Mouse (Mus musculus): ENCODE results near the gene Sult1a1. TPM values are rescaled to one million over a fixed set of nuclear protein-coding genes. Genes with fewer than 3 reads are reported as not detected.

Gene Sult1a1
- total RNA-seq, 1 experiment from 2014 or later, result 1.2 TPM

DNA sequence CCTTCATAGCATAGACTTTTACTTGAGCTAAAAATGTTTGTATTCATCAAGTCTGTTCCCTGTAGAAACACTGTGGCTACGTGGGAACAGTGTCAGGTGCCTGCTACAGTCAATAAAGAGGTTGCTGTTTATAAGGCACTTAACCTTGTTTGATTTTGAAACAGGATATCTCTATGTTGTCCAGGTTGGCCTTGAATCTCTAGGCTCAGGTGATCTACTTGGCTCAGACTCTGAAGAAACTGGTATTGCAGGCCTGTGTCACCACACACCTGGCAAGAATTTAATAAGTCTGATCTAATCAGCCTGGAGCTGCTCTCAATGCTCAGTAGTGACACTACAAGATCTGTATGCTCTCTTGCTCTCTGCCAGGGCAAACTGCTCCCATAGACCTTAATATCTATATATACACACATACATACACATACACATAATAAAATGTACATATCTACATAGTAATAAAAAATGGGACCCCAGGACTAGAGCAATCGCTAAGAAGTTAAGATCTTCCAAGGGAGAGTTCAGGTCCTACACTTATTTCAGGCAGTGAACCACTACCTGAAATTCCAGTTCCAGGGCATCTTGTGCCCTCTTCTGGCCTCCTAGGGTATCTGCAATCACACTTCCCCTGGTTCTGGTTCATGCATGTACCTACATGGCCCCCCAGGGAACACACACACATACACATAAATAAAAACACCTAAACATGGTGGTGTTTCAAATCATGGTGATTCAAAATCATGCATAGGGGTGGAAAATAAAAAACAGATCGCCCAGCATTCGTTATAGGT, 39.3 kb downstream of the Sult1a1 start:
- ATAC-seq (replicated peaks; ENCODE audit: insufficient number of reproducible peaks, low FRiP score, low TSS enrichment, poor library complexity, severe bottlenecking), result peak; percentile 88

GRCm38 (mm10) chr7:126635375-126635774, 40.9 kb downstream of the Sult1a1 start:
- ATAC-seq (replicated peaks; ENCODE audit: insufficient number of reproducible peaks, low FRiP score, low TSS enrichment, poor library complexity, severe bottlenecking), result no peak

DNA sequence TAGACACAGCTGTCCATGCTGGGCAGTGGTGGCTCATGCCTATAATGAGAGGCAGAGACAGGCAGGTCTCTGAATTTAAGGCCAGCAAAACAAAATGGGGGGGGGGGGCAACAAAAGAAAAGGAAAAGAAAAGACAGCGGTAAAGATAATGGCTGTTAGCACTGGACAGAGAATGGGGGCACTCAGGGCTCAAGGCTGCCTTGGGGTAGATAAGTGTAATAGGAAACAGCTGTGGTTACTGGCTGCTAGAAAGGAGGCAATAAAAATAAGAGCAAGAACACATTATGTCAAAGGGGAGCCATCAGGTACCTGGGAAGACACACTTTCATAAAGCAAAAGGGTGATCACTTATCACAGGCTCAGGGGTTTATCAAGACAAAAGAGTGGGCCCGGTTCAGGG, 43.8 kb downstream of the Sult1a1 start:
- ATAC-seq (replicated peaks; ENCODE audit: insufficient number of reproducible peaks, low FRiP score, low TSS enrichment, poor library complexity, severe bottlenecking), result no peak

GRCm38 (mm10) chr7:126630824-126631518, 45.3 kb downstream of the Sult1a1 start, which contains the start of gene Nupr1:
TSS of gene Nupr1 (minus strand) at chr7:126630861.
- ATAC-seq (replicated peaks; ENCODE audit: insufficient number of reproducible peaks, low FRiP score, low TSS enrichment, poor library complexity, severe bottlenecking), result no peak

- peak; percentile 55; the same call in 1 of the 2 replicates for ATAC-seq (replicated peaks; ENCODE audit: insufficient number of reproducible peaks, low FRiP score, low TSS enrichment, poor library complexity, severe bottlenecking)
Measured at GRCm38 (mm10) chr7:126629915-126630314, 46.3 kb downstream of the Sult1a1 start.

DNA sequence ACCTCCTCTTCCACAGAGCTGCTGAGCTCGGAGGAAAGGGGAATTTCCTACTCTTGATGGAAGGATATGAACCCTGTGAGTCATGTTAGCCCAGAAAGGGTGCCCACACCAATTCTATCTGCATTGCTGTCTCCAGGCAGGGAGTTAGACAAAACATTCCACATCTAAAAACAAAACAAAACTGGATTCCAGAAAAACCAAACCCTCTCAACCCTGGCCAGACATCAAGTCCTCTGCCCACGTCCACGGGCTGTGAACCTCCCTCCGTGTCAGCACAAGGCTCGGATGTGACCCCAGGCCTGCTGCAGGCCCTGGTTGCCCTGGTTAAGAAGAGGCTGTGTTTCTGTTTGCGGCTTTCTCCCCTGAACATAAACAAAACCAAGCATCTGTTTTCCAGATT, 48.1 kb downstream of the Sult1a1 start:
- ATAC-seq (replicated peaks; ENCODE audit: insufficient number of reproducible peaks, low FRiP score, low TSS enrichment, poor library complexity, severe bottlenecking), result no peak

- ATAC-seq (replicated peaks; ENCODE audit: insufficient number of reproducible peaks, low FRiP score, low TSS enrichment, poor library complexity, severe bottlenecking), result peak; percentile 54; the same call in 1 of the 2 replicates
Measured at GRCm38 (mm10) chr7:126625807-126626600, 50.2 kb downstream of the Sult1a1 start.

DNA sequence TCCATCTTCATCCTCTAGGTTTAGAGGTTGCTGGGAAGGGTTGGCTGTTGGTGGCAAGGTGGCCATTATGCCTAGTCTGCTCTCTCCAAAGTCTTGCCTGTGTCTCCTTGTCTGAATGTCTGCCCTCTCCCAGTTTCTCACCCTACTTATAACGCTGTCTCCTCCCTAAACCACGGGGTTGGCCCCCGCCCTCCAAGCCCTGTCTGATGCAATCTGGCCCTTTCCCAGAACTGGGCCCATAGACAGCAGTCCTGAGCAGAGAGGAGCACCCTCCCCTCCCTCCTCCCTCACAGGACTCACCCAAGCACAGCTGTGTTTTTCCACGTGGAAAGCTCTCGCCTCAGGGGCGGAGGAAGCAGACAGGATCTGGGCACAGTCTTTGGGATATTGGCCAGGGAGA, 50.9 kb downstream of the Sult1a1 start:
- ATAC-seq (replicated peaks; ENCODE audit: insufficient number of reproducible peaks, low FRiP score, low TSS enrichment, poor library complexity, severe bottlenecking), result peak; percentile 77

GRCm38 (mm10) chr7:126624774-126625173, 51.5 kb downstream of the Sult1a1 start:
- no peak for ATAC-seq (replicated peaks; ENCODE audit: insufficient number of reproducible peaks, low FRiP score, low TSS enrichment, poor library complexity, severe bottlenecking)

DNA sequence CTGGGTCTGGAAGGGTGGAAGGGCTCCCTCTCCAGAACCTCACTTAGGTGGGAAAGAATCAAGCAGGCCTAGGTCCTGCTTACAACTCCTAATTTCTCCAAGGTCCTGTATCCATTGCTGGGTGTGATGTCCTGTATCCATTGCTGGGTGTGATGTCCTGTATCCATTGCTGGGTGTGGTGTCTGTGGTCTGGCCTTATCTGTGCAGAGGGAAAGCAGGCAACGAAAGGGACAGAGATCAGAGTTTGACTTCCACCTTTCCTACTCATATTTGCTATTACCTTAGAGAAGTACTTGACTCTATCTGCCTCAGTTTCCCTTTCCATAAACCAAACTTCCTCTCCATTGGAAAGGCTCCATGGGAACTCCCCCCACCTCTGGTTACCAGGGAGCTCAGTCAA, 52.9 kb downstream of the Sult1a1 start:
- ATAC-seq (replicated peaks; ENCODE audit: insufficient number of reproducible peaks, low FRiP score, low TSS enrichment, poor library complexity, severe bottlenecking), result no peak

Other genes with a start within 250 kb of the Sult1a1 start
- gene Rabep2, start 247.7 kb downstream of the Sult1a1 start, total RNA-seq (2017), result 37.8 to 61.5 TPM (median 58.5 TPM) in 3 replicates
- 0.10 to 0.58 TPM (median 0.32 TPM) in 3 replicates for gene Atp2a1, start 213.3 kb downstream of the Sult1a1 start, total RNA-seq (2017)
- gene Sh2b1, start 201.0 kb downstream of the Sult1a1 start, total RNA-seq (2017), result 9.4 to 32.9 TPM (median 15.4 TPM) in 3 replicates
- gene Tufm, start 189.1 kb downstream of the Sult1a1 start, total RNA-seq (2017), result 18.0 to 32.9 TPM (median 25.4 TPM) in 3 replicates
- gene Atxn2l, start 173.0 kb downstream of the Sult1a1 start, total RNA-seq (2017), result 23.4 to 73.3 TPM (median 30.7 TPM) in 3 replicates
- gene Eif3c, start 110.0 kb downstream of the Sult1a1 start, total RNA-seq (2017), result 127 to 175 TPM (median 140 TPM) in 3 replicates
- gene Apobr, start 91.5 kb downstream of the Sult1a1 start, total RNA-seq (2017), result 124 to 141 TPM (median 133 TPM) in 3 replicates
- 74.9 to 128 TPM (median 92.8 TPM) in 3 replicates for gene Cln3, start 90.6 kb downstream of the Sult1a1 start, total RNA-seq (2017)
- gene Il27, start 81.5 kb downstream of the Sult1a1 start, total RNA-seq (2017), result 8.3 to 10.4 TPM (median 9.8 TPM) in 3 replicates
- gene Nupr1, start 45.6 kb downstream of the Sult1a1 start, total RNA-seq (2017), result 212 to 314 TPM (median 272 TPM) in 3 replicates
- 37.5 to 42.9 TPM (median 42.9 TPM) in 3 replicates for gene Sgf29, start 27.1 kb downstream of the Sult1a1 start, total RNA-seq (2017)
- gene Bola2, start 19.0 kb upstream of the Sult1a1 start, total RNA-seq (2017), result 68.4 to 80.5 TPM (median 78.3 TPM) in 3 replicates
- gene Slx1b, start 19.4 kb upstream of the Sult1a1 start, total RNA-seq (2017), result 3.0 to 6.2 TPM (median 6.1 TPM) in 3 replicates
- 1,450 to 2,051 TPM (median 1,984 TPM) in 3 replicates for gene Coro1a, start 31.4 kb upstream of the Sult1a1 start, total RNA-seq (2017)
- 40.9 to 55.3 TPM (median 48.6 TPM) in 3 replicates for gene Mapk3, start 83.2 kb upstream of the Sult1a1 start, total RNA-seq (2017)
- 18.3 to 26.4 TPM (median 23.7 TPM) in 3 replicates for gene Gdpd3, start 89.9 kb upstream of the Sult1a1 start, total RNA-seq (2017)
- 139 to 175 TPM (median 161 TPM) in 3 replicates for gene Ypel3, start 100.5 kb upstream of the Sult1a1 start, total RNA-seq (2017)
- 2.0 to 3.8 TPM (median 2.2 TPM) in 3 replicates for gene Tbx6, start 105.1 kb upstream of the Sult1a1 start, total RNA-seq (2017)
- 235 to 253 TPM (median 240 TPM) in 3 replicates for gene Ppp4c, start 116.1 kb upstream of the Sult1a1 start, total RNA-seq (2017)
- 12.6 TPM in 1 of 3 replicates, not detected in the others for gene Fam57b, start 121.2 kb upstream of the Sult1a1 start, total RNA-seq (2017)
- not detected in 3 replicates for gene 4930451I11Rik, start 155.2 kb upstream of the Sult1a1 start, total RNA-seq (2017)
- gene Doc2a, start 171.0 kb upstream of the Sult1a1 start, total RNA-seq (2017), result not detected in 3 replicates
- gene Hirip3, start 185.5 kb upstream of the Sult1a1 start, total RNA-seq (2017), result 11.0 to 39.0 TPM (median 11.8 TPM) in 3 replicates
- 19.2 to 46.1 TPM (median 34.5 TPM) in 3 replicates for gene Ino80e, start 185.9 kb upstream of the Sult1a1 start, total RNA-seq (2017)
- gene Taok2, start 208.3 kb upstream of the Sult1a1 start, total RNA-seq (2017), result 37.9 to 49.8 TPM (median 38.3 TPM) in 3 replicates
- gene Tmem219, start 246.5 kb upstream of the Sult1a1 start, total RNA-seq (2017), result 37.3 to 57.4 TPM (median 43.2 TPM) in 3 replicates